18 mouse cellular contexts compared by ENCODE assay signal in the genomic region with DNA sequence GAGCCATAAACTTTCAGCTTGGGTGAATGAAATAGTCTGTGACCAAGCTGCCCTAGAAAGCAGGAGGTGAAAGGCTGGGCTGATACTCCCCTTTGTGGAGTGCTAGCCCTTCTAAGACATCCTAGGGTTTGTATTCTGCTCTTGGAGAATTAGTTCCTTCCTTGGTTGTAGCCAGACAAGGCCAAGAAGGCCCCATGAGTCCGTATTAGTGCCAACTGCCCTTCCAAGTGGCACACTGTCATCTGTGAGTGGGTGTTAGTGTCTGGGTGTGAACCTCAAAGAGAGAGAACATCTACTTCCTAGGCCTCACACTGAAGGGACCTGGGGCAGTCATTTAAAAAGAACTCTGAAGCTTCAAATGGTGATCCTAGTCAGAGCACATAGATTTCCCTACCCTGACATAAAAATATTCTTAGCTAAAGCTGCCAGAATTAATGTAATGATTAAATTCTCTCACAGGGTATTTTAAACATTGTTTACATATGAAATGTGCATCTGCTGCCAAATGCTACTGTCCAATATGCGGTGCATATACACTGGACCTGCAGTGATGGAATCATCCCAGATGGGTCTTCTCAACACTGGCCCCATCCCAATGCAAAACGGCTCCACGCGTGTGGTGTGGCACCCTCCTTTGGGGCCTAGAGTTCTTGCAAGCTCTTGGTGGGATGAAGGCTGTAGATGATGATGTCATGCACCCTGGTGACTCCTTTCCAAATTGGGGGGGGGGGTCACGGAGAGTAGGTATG. TPM values are rescaled to one million over a fixed set of nuclear protein-coding genes. Genes with fewer than 3 reads are reported as not detected.
"Had no signal": no experiment of that assay in that cellular context is flagged by ENCODE, and none has a peak within 500 bp of the region (broad histone marks: within the 10 kb centered on the region; RNA-seq: fewer than 3 reads in every experiment).

No protein-coding gene starts in this region.

- H3K27me3 ChIP-seq: limb, embryonic 13.5 days; liver, embryonic 12.5 days; liver, embryonic 15.5 days had no signal

- H3K9me3 ChIP-seq: limb, embryonic 10.5 days; limb, embryonic 13.5 days; liver, embryonic 12.5 days; liver, embryonic 15.5 days had no signal

- H3K4me2 ChIP-seq: limb, embryonic 13.5 days; liver, embryonic 12.5 days; liver, embryonic 15.5 days; midbrain, embryonic 11.5 days had no signal

- H3K4me1 ChIP-seq: liver, embryonic 12.5 days had no signal

- H3K9ac ChIP-seq: limb, embryonic 13.5 days; liver, embryonic 12.5 days; liver, embryonic 15.5 days had no signal

- DNase-seq: kidney, adult 2 months; kidney, postnatal 25 days; layer of hippocampus, adult 9-11 months; liver; lung, adult 18-20 months; lung, postnatal 10 days; lung, postnatal 4 days; midbrain, embryonic 14.5 days; thymus, postnatal 25 days had no signal

- H3K36me3 ChIP-seq: limb, embryonic 10.5 days; limb, embryonic 13.5 days; liver, embryonic 12.5 days; liver, embryonic 15.5 days had no signal

- H3K4me3 ChIP-seq: layer of hippocampus, adult 2 months; limb, embryonic 10.5 days; limb, embryonic 13.5 days; liver, embryonic 12.5 days; liver, embryonic 15.5 days had no signal

- ATAC-seq: liver, embryonic 12.5 days had no signal

- H3K27ac ChIP-seq: kidney, postnatal 0 days; layer of hippocampus, adult 2 months; limb, embryonic 10.5 days; limb, embryonic 13.5 days; liver, embryonic 12.5 days; liver, embryonic 15.5 days had no signal

RNA-seq across cellular contexts. Expression of a gene that starts 41.7 kb away (rescaled TPM):
- total RNA-seq: megakaryocyte-erythroid progenitor cell, adult 5-6 weeks had no signal

RNA-seq across cellular contexts. Expression of a gene that starts 45.6 kb away (rescaled TPM):
- total RNA-seq: megakaryocyte progenitor cell, adult 5-6 weeks had no signal
